Mouse (Mus musculus) cortical plate, adult 2 months (tissue): Measurements from ENCODE around the gene Rasgrp2.

ENCODE experiments used
- CTCF ChIP-seq: fragments of 200-500 bp; IDR thresholded peaks from 2 replicates; pipeline ENCODE4 v1.5.1; 2011; ENCODE audit warnings: mild to moderate bottlenecking, control low read depth, low read length; ENCODE audit not compliant: insufficient read depth; ENCODE audit errors: extremely low read depth
- POLR2A ChIP-seq: fragments of 200-500 bp; IDR thresholded peaks from 2 replicates; pipeline ENCODE4 v1.6.1; 2011; ENCODE audit warnings: mild to moderate bottlenecking, low read length, control low read depth; ENCODE audit not compliant: insufficient read depth; ENCODE audit errors: extremely low read depth

DNA sequence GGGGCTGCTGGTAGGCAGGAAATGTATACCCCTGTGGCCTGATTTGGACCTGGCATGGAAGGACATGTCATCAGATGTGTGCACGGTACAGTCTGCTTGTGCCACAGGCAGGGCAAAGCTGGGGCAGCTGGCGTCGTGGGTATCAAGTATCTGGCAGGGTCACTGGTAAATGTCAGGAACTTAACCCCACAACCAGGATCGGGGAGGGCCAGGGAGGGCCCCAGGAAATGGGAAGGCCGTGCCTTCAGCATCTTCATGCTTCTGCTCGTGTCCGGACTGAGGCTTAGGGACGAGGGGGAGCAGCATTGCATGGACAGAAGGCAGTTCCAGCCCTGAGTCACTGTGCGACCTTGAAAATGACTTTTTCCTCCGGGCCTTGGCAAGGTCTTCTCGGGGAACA is 14.2 kb upstream of the Rasgrp2 start:
- no peak for TF ChIP-seq POLR2A
- TF ChIP-seq CTCF: no peak
